Mouse (Mus musculus) midbrain, postnatal 0 days (tissue): ENCODE results near the gene Plscr3. TPM values are rescaled to one million over a fixed set of nuclear protein-coding genes. Genes with fewer than 3 reads are reported as not detected.

ENCODE experiments used
- ATAC-seq: fragments of 200-750 bp; cut with Nextera tagmentation; 2 replicates; pipeline ENCODE4 v1.8.0; 2017; ENCODE audit warnings: moderate number of reproducible peaks, mild to moderate bottlenecking, moderate TSS enrichment, moderate library complexity; ENCODE audit not compliant: low FRiP score
- DNase-seq: peaks from one replicate; pipeline ENCODE4 v3.0.0-alpha.2; 2015; ENCODE audit warnings: low spot score
- H3K27ac ChIP-seq: fragments of 300-500 bp; sonication (generic); 2 replicates; pipeline ENCODE4 v1.5.1; 2014; ENCODE audit warnings: low read depth, mild to moderate bottlenecking, low read length, mixed read lengths
- H3K27me3 ChIP-seq: fragments of 300-500 bp; sonication (generic); 2 replicates; pipeline ENCODE4 v1.6.1; 2014; ENCODE audit warnings: low read length, control low read depth, mixed read lengths; ENCODE audit not compliant: insufficient read depth
- H3K36me3 ChIP-seq: fragments of 300-500 bp; sonication (generic); 2 replicates; pipeline ENCODE4 v1.6.1; 2014; ENCODE audit warnings: low read length, control low read depth, mixed read lengths; ENCODE audit not compliant: insufficient read depth
- H3K4me1 ChIP-seq: fragments of 300-500 bp; sonication (generic); 2 replicates; pipeline ENCODE4 v1.6.1; 2014; ENCODE audit warnings: mild to moderate bottlenecking, control low read depth, antibody characterized with exemption, low read length, mixed read lengths; ENCODE audit not compliant: insufficient read depth
- H3K4me2 ChIP-seq: fragments of 300-500 bp; sonication (generic); 2 replicates; pipeline ENCODE4 v1.6.1; 2014; ENCODE audit warnings: low read depth, mild to moderate bottlenecking, low read length, mixed read lengths; ENCODE audit not compliant: poor library complexity, severe bottlenecking
- H3K4me3 ChIP-seq: fragments of 300-500 bp; sonication (generic); 2 replicates; pipeline ENCODE4 v1.5.1; 2014; ENCODE audit warnings: low read depth, mild to moderate bottlenecking, low read length, moderate library complexity
- H3K9ac ChIP-seq: fragments of 300-500 bp; sonication (generic); replicated peaks from 2 replicates; pipeline ENCODE4 v1.6.1; 2014; ENCODE audit warnings: mild to moderate bottlenecking, low read length, moderate library complexity, mixed read lengths; ENCODE audit not compliant: poor library complexity, severe bottlenecking
- H3K9me3 ChIP-seq: fragments of 300-500 bp; sonication (generic); 2 replicates; pipeline ENCODE4 v1.6.1; 2016; ENCODE audit warnings: low read length, control low read depth
- CTCF ChIP-seq: IDR thresholded peaks from 2 replicates; pipeline ENCODE4 v1.5.1; 2016; ENCODE audit warnings: antibody characterized with exemption, mild to moderate bottlenecking
- whole genome bisulfite sequencing: fragments of 180-500 bp; shearing (Covaris S2); extraction: QIAGEN DNeasy Blood & Tissue Kit; methylation state at CpG from one replicate; pipeline ENCODE4 v1.1.7; 2014; 5-methylcytosine and 5-hydroxymethylcytosine counted together
- polyA plus RNA-seq: library from polyadenylated mRNA; unstranded; fragments of >200 nt; fragmentation: Nextera tagmentation; extraction: Ambion mirVana; gene quantifications from 2 replicates; pipeline ENCODE4 v1.2.1, GENCODE M21; 2015
- total RNA-seq: library from RNA; depleted of rRNA; stranded (reverse); fragments of >200 nt; gene quantifications from 2 replicates; pipeline ENCODE4 v1.2.3, GENCODE M21; 2014

The Plscr3 gene
- total and polyA plus RNA-seq, 2 experiments from 2014 or later = 24.1 to 33.5 TPM

DNA sequence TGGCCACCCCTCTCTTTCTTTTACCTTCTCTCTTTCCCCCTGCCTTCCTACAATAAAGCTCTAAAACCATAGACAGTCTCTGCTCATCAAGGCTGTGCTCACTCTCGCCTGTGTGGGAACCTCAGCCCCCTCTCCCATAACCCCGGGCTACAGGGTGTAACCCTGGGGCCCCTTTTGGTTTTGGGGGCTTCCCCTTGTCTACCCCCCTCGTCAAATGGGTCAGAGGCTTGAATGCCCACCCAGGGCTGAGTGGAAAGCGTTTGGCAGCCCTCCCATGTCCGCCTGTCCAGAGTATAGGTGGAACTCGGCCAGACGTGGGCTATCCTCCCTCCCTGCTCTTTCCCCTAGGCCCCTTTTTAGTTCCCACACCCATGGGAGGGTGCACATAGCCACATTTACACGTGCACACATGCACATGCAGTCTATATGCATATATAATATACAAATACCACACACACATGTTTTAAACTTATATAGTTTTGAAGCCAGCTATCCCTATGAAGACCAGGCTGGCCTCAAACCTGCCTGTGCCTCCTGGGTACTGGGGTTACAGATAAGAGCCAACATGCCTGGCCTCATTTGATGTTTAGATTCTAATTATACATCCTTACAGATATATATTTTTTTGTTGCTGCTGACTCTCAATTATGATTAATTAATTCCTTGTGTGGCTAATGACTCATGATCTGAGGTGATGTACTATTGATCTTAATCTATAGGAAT lies 18.1 kb downstream of the Plscr3 start:
- DNase-seq (no peak), ATAC-seq (no peak)
- no peak overlapping the region for H3K4me2 ChIP-seq
- H3K27ac ChIP-seq = no peak overlapping the region
- no peaks in the 10 kb centered on the region for H3K36me3 ChIP-seq
- no peak for TF ChIP-seq CTCF
- H3K27me3 ChIP-seq = no peaks in the 10 kb centered on the region
- H3K4me1 ChIP-seq = no peaks in the 10 kb centered on the region
- H3K4me3 ChIP-seq = no peak overlapping the region
- no peak overlapping the region for H3K9ac ChIP-seq
- 46% methylated on average over 8 of the region's 8 CpGs for WGBS
- H3K9me3 ChIP-seq = no peaks in the 10 kb centered on the region

DNA sequence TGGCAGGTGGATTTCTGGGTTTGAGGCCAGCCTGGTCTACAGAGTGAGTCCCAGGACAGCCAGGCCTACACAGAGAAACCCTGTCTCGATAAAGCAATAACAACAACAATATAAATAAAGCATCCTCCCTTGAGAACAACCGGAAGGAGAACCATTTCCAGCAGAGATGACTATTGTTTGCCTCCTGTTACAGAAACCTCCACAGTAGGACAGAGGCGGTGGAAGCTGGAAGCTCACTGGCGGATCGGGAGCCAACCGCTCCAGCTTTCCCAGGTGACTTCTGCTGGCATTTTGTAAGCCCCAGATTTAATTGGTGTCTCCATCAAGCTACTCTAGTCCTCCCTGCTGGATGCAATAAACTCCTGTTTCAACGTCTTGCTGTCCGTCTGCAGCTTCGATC lies 19.4 kb downstream of the Plscr3 start:
- H3K36me3 ChIP-seq = no peaks in the 10 kb centered on the region
- H3K27ac ChIP-seq = no peak overlapping the region
- DNase-seq = no peak
- H3K9ac ChIP-seq = no peak overlapping the region
- H3K4me1 ChIP-seq = no peaks in the 10 kb centered on the region
- H3K27me3 ChIP-seq = no peaks in the 10 kb centered on the region
- no peak for TF ChIP-seq CTCF
- WGBS = 76% methylated on average over 9 of the region's 9 CpGs
- H3K4me2 ChIP-seq = no peak overlapping the region
- ATAC-seq = no peak
- no peak overlapping the region for H3K4me3 ChIP-seq
- H3K9me3 ChIP-seq = no peaks in the 10 kb centered on the region

DNA sequence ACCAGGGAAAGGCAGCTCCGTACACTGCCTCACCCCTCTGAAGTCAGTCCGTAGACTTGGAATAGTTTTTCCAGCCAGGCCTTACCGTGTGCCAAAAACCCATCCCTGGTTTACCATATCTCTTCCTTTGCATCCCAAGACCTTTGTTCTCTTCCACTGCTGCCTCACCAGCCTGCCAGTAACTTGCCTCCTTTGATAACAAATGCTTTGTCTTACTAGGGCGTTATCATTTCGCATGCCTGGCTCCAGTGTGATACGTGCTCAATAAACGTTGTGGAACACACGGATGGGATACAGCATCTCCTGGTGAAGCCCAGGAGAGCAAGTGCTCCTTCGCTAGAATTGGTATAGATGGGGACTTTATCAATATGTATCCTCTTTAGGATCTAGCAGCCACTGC lies 21.2 kb downstream of the Plscr3 start:
- no peak overlapping the region for H3K4me2 ChIP-seq
- H3K9me3 ChIP-seq = no peaks in the 10 kb centered on the region
- no peak overlapping the region for H3K27ac ChIP-seq
- H3K9ac ChIP-seq = no peak overlapping the region
- WGBS = 76% methylated on average over 9 of the region's 9 CpGs
- H3K4me3 ChIP-seq = no peak overlapping the region
- H3K4me1 ChIP-seq = no peaks in the 10 kb centered on the region
- no peak for TF ChIP-seq CTCF
- DNase-seq (no peak), ATAC-seq (no peak)
- H3K36me3 ChIP-seq = no peaks in the 10 kb centered on the region
- no peaks in the 10 kb centered on the region for H3K27me3 ChIP-seq

DNA sequence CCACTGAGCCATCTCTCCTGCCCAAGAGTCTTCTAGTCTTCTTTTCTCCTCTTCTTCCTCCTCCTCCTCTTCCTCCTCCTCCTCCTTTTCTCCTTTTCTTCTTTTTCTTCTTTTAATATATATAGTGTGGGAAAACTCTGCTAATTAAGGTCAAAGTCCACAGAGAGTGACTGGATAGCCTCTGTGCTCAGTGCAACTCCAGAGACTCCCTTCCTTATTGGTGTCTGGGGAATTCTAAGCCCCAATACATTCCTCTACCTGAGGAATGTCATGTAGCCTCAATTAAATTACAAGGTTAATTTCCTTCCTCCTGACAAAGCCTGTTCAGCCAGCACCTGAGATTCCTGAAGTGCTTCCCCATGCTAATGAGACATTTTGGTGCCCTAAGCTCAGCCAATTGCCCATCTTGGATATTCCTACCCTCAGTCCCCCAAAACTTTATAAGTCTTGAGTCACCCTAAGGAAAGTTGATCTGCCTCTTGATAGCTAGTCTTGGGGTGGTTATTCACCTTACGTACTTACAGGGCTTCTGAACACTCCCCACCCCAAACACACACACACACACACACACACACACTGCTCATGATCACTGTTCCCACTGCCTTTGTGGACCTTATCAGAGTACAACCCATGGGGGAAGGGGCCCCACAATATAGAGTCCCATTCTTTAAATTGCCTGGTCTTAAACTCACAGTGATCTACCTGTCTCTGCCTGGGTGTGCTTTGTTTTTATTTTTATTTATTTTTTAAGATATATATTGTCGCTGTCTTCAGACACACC lies 24.3 kb downstream of the Plscr3 start:
- no peak overlapping the region for H3K4me2 ChIP-seq
- no peak overlapping the region for H3K4me3 ChIP-seq
- no peaks in the 10 kb centered on the region for H3K4me1 ChIP-seq
- no peaks in the 10 kb centered on the region for H3K9me3 ChIP-seq
- H3K27ac ChIP-seq = no peak overlapping the region
- no peak for ATAC-seq
- H3K9ac ChIP-seq = no peak overlapping the region
- 97% methylated on average over 2 of the region's 2 CpGs for WGBS
- DNase-seq = no peak
- no peaks in the 10 kb centered on the region for H3K27me3 ChIP-seq
- TF ChIP-seq CTCF = no peak
- H3K36me3 ChIP-seq = no peaks in the 10 kb centered on the region

DNA sequence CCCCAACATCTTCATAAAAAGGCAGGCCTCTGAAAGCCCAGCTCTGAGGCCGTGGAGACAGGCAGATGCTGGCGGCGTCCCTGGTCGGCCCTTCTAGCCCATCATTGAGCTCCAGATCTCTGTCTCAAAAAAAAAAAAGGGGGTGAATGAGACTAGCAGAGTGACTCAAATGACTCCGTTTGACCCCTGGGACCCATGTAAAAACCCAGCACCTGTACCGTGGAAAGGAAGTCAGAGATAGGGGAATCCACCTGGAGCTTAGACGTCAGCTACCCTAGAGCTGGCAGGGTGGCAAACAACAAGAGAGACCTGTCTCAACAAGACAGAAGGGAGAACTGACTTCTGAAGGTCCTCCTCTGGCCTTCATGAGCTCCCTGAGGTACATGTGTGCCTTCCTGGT lies 25.6 kb downstream of the Plscr3 start:
- Histone ChIP-seq H3K9me3 (no peaks in the 10 kb centered on the region), H3K36me3 (no peaks in the 10 kb centered on the region), H3K4me2 (no peak overlapping the region), H3K27ac (no peak overlapping the region), H3K9ac (no peak overlapping the region), H3K4me3 (no peak overlapping the region), H3K27me3 (no peaks in the 10 kb centered on the region), H3K4me1 (no peaks in the 10 kb centered on the region)
- ATAC-seq = no peak
- no peak for DNase-seq
- no peak for TF ChIP-seq CTCF
- WGBS = 86% methylated on average over 7 of the region's 7 CpGs

DNA sequence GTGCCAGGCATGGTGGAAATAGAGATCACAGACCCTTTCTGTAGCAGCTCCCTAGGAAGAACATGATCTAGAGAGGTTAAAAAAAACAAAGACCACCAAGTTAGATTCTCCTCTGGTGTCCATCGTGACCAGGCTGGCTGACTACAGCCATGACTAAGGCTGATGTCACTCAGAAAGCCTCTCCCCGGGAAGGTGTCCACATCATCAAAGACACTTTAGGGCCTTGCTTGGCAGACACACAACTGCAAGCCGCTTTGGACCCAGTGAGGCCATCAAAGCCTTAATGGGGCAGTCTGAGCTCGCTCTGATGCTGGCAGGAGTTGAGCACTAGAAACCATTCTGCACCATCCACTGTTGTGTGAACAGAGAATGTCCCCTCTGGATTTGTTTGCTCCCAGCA lies 26.3 kb downstream of the Plscr3 start:
- ATAC-seq (no peak), DNase-seq (no peak)
- Histone ChIP-seq H3K36me3 (no peaks in the 10 kb centered on the region), H3K4me3 (no peak overlapping the region), H3K27ac (no peak overlapping the region), H3K9ac (no peak overlapping the region), H3K4me1 (no peaks in the 10 kb centered on the region), H3K9me3 (no peaks in the 10 kb centered on the region), H3K4me2 (no peak overlapping the region), H3K27me3 (no peaks in the 10 kb centered on the region)
- TF ChIP-seq CTCF = no peak
- 75% methylated on average over 4 of the region's 4 CpGs for WGBS
